Mouse (Mus musculus) MEL (cell line): ENCODE measurements around the gene Gm10073. TPM values are rescaled to one million over a fixed set of nuclear protein-coding genes. Genes with fewer than 3 reads are reported as not detected.

ENCODE experiments used
- DNase-seq: peaks from one replicate; pipeline ENCODE4 v3.0.0; 2011; ENCODE audit warnings: low read depth, low spot score
- H3K27ac ChIP-seq: 2 replicates; pipeline ENCODE4 v1.5.1; 2012; ENCODE audit warnings: low read depth, mild to moderate bottlenecking, control low read depth, low read length, moderate library complexity; ENCODE audit not compliant: control insufficient read depth
- H3K27me3 ChIP-seq, 2 experiments: fragments of 150-350 bp in 1 of 2; sonication (generic) in 1 of 2; 2 replicates each; pipeline ENCODE4 v1.6.1; 2012; ENCODE audit warnings: low read length in 2 of 2, mild to moderate bottlenecking in 2 of 2, improper control_type of control experiment in 1 of 2, moderate library complexity in 1 of 2; ENCODE audit not compliant: insufficient read depth in 2 of 2, control insufficient read depth in 1 of 2
- H3K36me3 ChIP-seq, 2 experiments: 2 replicates each; pipeline ENCODE4 v1.6.1; 2012 to 2014; ENCODE audit warnings: low read length in 2 of 2, improper control_type of control experiment in 1 of 2, inconsistent platforms in 1 of 2, mild to moderate bottlenecking in 1 of 2; ENCODE audit not compliant: insufficient read depth in 2 of 2, control insufficient read depth in 1 of 2
- H3K4me1 ChIP-seq, 2 experiments: fragments of 150-350 bp in 1 of 2; sonication (generic) in 1 of 2; 2 replicates each; pipeline ENCODE4 v1.6.1; 2012; ENCODE audit warnings: low read length in 2 of 2, improper control_type of control experiment in 1 of 2, mild to moderate bottlenecking in 1 of 2; ENCODE audit not compliant: insufficient read depth in 2 of 2, control insufficient read depth in 1 of 2
- H3K4me3 ChIP-seq, 2 experiments: fragments of 150-350 bp in 1 of 2; sonication (generic) in 1 of 2; 2 replicates each; pipeline ENCODE4 v1.5.1; 2012; ENCODE audit warnings: low read depth in 2 of 2, low read length in 2 of 2, mild to moderate bottlenecking in 2 of 2, moderate library complexity in 2 of 2, control low read depth in 1 of 2, improper control_type of control experiment in 1 of 2; ENCODE audit not compliant: control insufficient read depth in 1 of 2, insufficient read depth in 1 of 2
- H3K79me2 ChIP-seq: 2 replicates; pipeline ENCODE4 v1.6.1; 2012; ENCODE audit warnings: mild to moderate bottlenecking, low read length, moderate library complexity; ENCODE audit not compliant: control insufficient read depth, poor library complexity, insufficient read depth
- H3K9ac ChIP-seq: 2 replicates; pipeline ENCODE4 v1.6.1; 2012; ENCODE audit warnings: low read depth, mild to moderate bottlenecking, control low read depth, low read length, moderate library complexity; ENCODE audit not compliant: control insufficient read depth, poor library complexity, severe bottlenecking
- H3K9me3 ChIP-seq: fragments of 150-350 bp; sonication (generic); replicated peaks from 2 replicates; pipeline ENCODE4 v1.6.1; 2012; ENCODE audit warnings: mild to moderate bottlenecking, low read length, improper control_type of control experiment, moderate library complexity; ENCODE audit not compliant: insufficient read depth
- CHD1 ChIP-seq: IDR thresholded peaks from 2 replicates; pipeline ENCODE4 v1.6.1; 2012; ENCODE audit warnings: low read depth, mild to moderate bottlenecking, inconsistent platforms, low read length, improper control_type of control experiment
- CHD2 ChIP-seq: IDR thresholded peaks from 2 replicates; pipeline ENCODE4 v1.6.1; 2011; ENCODE audit warnings: low read length, improper control_type of control experiment
- CTCF ChIP-seq, 3 experiments: IDR thresholded peaks in 2 of 3; conservative IDR thresholded peaks in 1 of 3; 2 replicates each; pipeline ENCODE4 v1.5.1; 2011 to 2012; ENCODE audit warnings: low read length in 3 of 3, low read depth in 2 of 3, mild to moderate bottlenecking in 2 of 3, improper control_type of control experiment in 1 of 3, inconsistent platforms in 1 of 3, mixed read lengths in 1 of 3, moderate library complexity in 1 of 3; ENCODE audit not compliant: control insufficient read depth in 1 of 3, insufficient read depth in 1 of 3, poor library complexity in 1 of 3, severe bottlenecking in 1 of 3
- E2F4 ChIP-seq: IDR thresholded peaks from 2 replicates; pipeline ENCODE4 v1.6.1; 2011; ENCODE audit warnings: low read depth, low read length, improper control_type of control experiment, borderline replicate concordance
- ELF1 ChIP-seq: IDR thresholded peaks from 2 replicates; pipeline ENCODE4 v1.6.1; 2014; ENCODE audit warnings: low read depth, mild to moderate bottlenecking, inconsistent platforms, low read length, improper control_type of control experiment, moderate library complexity
- EP300 ChIP-seq, 2 experiments: IDR thresholded peaks; 2 replicates each; pipeline ENCODE4 v1.6.1; 2011; ENCODE audit warnings: improper control_type of control experiment in 2 of 2, low read length in 2 of 2, low read depth in 1 of 2, mild to moderate bottlenecking in 1 of 2
- ETS1 ChIP-seq: IDR thresholded peaks from 2 replicates; pipeline ENCODE4 v1.6.1; 2012; ENCODE audit warnings: low read depth, mild to moderate bottlenecking, inconsistent platforms, low read length, improper control_type of control experiment, moderate library complexity
- GABPA ChIP-seq: IDR thresholded peaks from 2 replicates; pipeline ENCODE4 v1.6.1; 2012; ENCODE audit warnings: low read depth, mild to moderate bottlenecking, inconsistent platforms, low read length, improper control_type of control experiment, moderate library complexity
- GATA1 ChIP-seq: IDR thresholded peaks from 2 replicates; pipeline ENCODE4 v1.6.1; 2011; ENCODE audit warnings: low read depth, low read length, improper control_type of control experiment
- HCFC1 ChIP-seq: IDR thresholded peaks from 2 replicates; pipeline ENCODE4 v1.6.1; 2012; ENCODE audit warnings: low read depth, mild to moderate bottlenecking, inconsistent platforms, low read length, improper control_type of control experiment, moderate library complexity
- KAT2A ChIP-seq: conservative IDR thresholded peaks from 2 replicates; pipeline ENCODE4 v1.6.1; 2012; ENCODE audit warnings: low read depth, low read length, improper control_type of control experiment, inconsistent platforms
- MAFK ChIP-seq: IDR thresholded peaks from 2 replicates; pipeline ENCODE4 v1.6.1; 2011; ENCODE audit warnings: low read depth, mild to moderate bottlenecking, low read length, improper control_type of control experiment, borderline replicate concordance
- MAX ChIP-seq: IDR thresholded peaks from 2 replicates; pipeline ENCODE4 v1.6.1; 2011; ENCODE audit warnings: low read length, improper control_type of control experiment
- MEF2A ChIP-seq: IDR thresholded peaks from 2 replicates; pipeline ENCODE4 v1.6.1; 2014; ENCODE audit warnings: low read depth, mild to moderate bottlenecking, inconsistent platforms, low read length, improper control_type of control experiment; ENCODE audit not compliant: poor library complexity, insufficient replicate concordance, severe bottlenecking; ENCODE audit errors: extremely low read depth
- MXI1 ChIP-seq: IDR thresholded peaks from 2 replicates; pipeline ENCODE4 v1.6.1; 2011; ENCODE audit warnings: mild to moderate bottlenecking, low read depth, low read length, improper control_type of control experiment
- MYB ChIP-seq: IDR thresholded peaks from 2 replicates; pipeline ENCODE4 v1.6.1; 2011; ENCODE audit warnings: mild to moderate bottlenecking, low read depth, low read length, improper control_type of control experiment
- MYC ChIP-seq: IDR thresholded peaks from 2 replicates; pipeline ENCODE4 v1.6.1; 2011; ENCODE audit warnings: low read depth, mild to moderate bottlenecking, low read length, improper control_type of control experiment, moderate library complexity
- POLR2A ChIP-seq, 2 experiments: IDR thresholded peaks; 2 replicates each; pipeline ENCODE4 v1.6.1; 2011 to 2012; ENCODE audit warnings: low read length in 2 of 2, mild to moderate bottlenecking in 2 of 2, control low read depth in 1 of 2, improper control_type of control experiment in 1 of 2, low read depth in 1 of 2, moderate library complexity in 1 of 2; ENCODE audit not compliant: control insufficient read depth in 1 of 2, insufficient read depth in 1 of 2, poor library complexity in 1 of 2
- POLR2AphosphoS2 ChIP-seq: IDR thresholded peaks from 2 replicates; pipeline ENCODE4 v1.6.1; 2011; ENCODE audit warnings: low read length, improper control_type of control experiment
- POLR2AphosphoS5 ChIP-seq: IDR thresholded peaks from 2 replicates; pipeline ENCODE4 v1.6.1; 2012; ENCODE audit warnings: low read depth, borderline replicate concordance, mild to moderate bottlenecking, inconsistent platforms, low read length, moderate library complexity, mixed read lengths
- RAD21 ChIP-seq: IDR thresholded peaks from 2 replicates; pipeline ENCODE4 v1.6.1; 2011; ENCODE audit warnings: mild to moderate bottlenecking, low read depth, low read length, improper control_type of control experiment
- SMC3 ChIP-seq: IDR thresholded peaks from 2 replicates; pipeline ENCODE4 v1.6.1; 2011; ENCODE audit warnings: low read depth, low read length, improper control_type of control experiment
- TAL1 ChIP-seq: IDR thresholded peaks from 2 replicates; pipeline ENCODE4 v1.6.1; 2012; ENCODE audit warnings: mild to moderate bottlenecking, inconsistent platforms, low read length, moderate library complexity, mixed read lengths
- TBP ChIP-seq: IDR thresholded peaks from 2 replicates; pipeline ENCODE4 v1.8.0; 2011; ENCODE audit warnings: low read depth, low read length, improper control_type of control experiment
- USF1 ChIP-seq: IDR thresholded peaks from 2 replicates; pipeline ENCODE4 v1.6.1; 2014; ENCODE audit warnings: low read depth, mild to moderate bottlenecking, inconsistent platforms, low read length, improper control_type of control experiment, moderate library complexity
- ZC3H11A ChIP-seq: IDR thresholded peaks from 2 replicates; pipeline ENCODE4 v1.6.1; 2012; ENCODE audit warnings: low read depth, mild to moderate bottlenecking, inconsistent platforms, low read length, improper control_type of control experiment
- ZMIZ1 ChIP-seq: IDR thresholded peaks from 2 replicates; pipeline ENCODE4 v1.6.1; 2012; ENCODE audit warnings: low read depth, mild to moderate bottlenecking, inconsistent platforms, low read length, improper control_type of control experiment, moderate library complexity
- polyA plus RNA-seq, 2 experiments: library from polyadenylated mRNA; stranded (reverse) in 1 of 2; unstranded in 1 of 2; fragments of >175 nt in 1 of 2; fragments of >200 nt in 1 of 2; gene quantifications; 2 replicates each; pipeline versions ENCODE4 v1.2.1 to v1.2.4; 2012; ENCODE audit warnings: low replicate concordance in 2 of 2, low read depth in 1 of 2; ENCODE audit not compliant: insufficient read length in 2 of 2, insufficient read depth in 1 of 2, missing spikeins in 1 of 2
- total RNA-seq: library from RNA; depleted of rRNA; stranded (reverse); fragments of 300-350 nt; gene quantifications from 2 replicates; pipeline ENCODE4 v1.2.3, GENCODE M21; 2012

Gene Gm10073
- total and polyA plus RNA-seq, 3 experiments, result 71.2 to 188 TPM; not detected in 1

- Histone ChIP-seq H3K9ac (no peak overlapping the region), H3K36me3 (no peaks in the 10 kb centered on the region)
Observed at GRCm38 (mm10) chr8:106545149-106545548, 28.1 kb downstream of the Gm10073 start.

GRCm38 (mm10) chr8:106543043-106543442, 30.2 kb downstream of the Gm10073 start:
- Histone ChIP-seq H3K9ac (no peak overlapping the region), H3K27ac (no peak overlapping the region), H3K4me1 (no peaks in the 10 kb centered on the region), H3K36me3 (no peaks in the 10 kb centered on the region), H3K27me3 (no peaks in the 10 kb centered on the region), H3K4me3 (no peak overlapping the region), H3K79me2 (no peaks in the 10 kb centered on the region), H3K9me3 (no peaks in the 10 kb centered on the region)
- no peak for DNase-seq
- TF ChIP-seq TAL1 (no peak), MAX (no peak), GABPA (no peak), ZC3H11A (no peak), ETS1 (no peak), MEF2A (no peak), ELF1 (no peak), CHD1 (no peak), POLR2AphosphoS2 (no peak), E2F4 (no peak)

More at GRCm38 (mm10) chr8:106545149-106545548, 28.1 kb downstream of the Gm10073 start:
- Histone ChIP-seq H3K27me3 (no peaks in the 10 kb centered on the region), H3K27ac (no peak overlapping the region), H3K4me3 (no peak overlapping the region), H3K79me2 (no peaks in the 10 kb centered on the region)
- TF ChIP-seq SMC3 (peak; percentile 66), CTCF (IDR thresholded peaks at IDR 0.05 in 2 of 3, conservative IDR thresholded peaks at IDR 0.05 in 1 of 3; ENCODE audit: control insufficient read depth in 1 of 3, insufficient read depth in 1 of 3, low read depth in 2 of 3, low read length in 3 of 3, poor library complexity in 1 of 3, severe bottlenecking in 1 of 3) (peak; percentile 27 to 63 (median 46); a peak in 5 of 6 replicates), ZC3H11A (peak; percentile 31; the same call in 1 of the 2 replicates), HCFC1 (no peak), USF1 (no peak), ELF1 (no peak), RAD21 (peak; percentile 44), CHD1 (no peak)
- TF ChIP-seq, all 39 proteins: peak for 4
- DNase-seq, result peak; percentile 22
- Histone ChIP-seq H3K4me1 (no peaks in the 10 kb centered on the region), H3K9me3 (no peaks in the 10 kb centered on the region)

- no peak for DNase-seq
- H3K9ac ChIP-seq, result no peak overlapping the region
- TF ChIP-seq CTCF (IDR thresholded peaks at IDR 0.05 in 2 of 3, conservative IDR thresholded peaks at IDR 0.05 in 1 of 3; ENCODE audit: control insufficient read depth in 1 of 3, insufficient read depth in 1 of 3, low read depth in 2 of 3, low read length in 3 of 3, poor library complexity in 1 of 3, severe bottlenecking in 1 of 3), result no peak
- no peak for TF ChIP-seq MAFK
- no peak for TF ChIP-seq ZC3H11A
- TF ChIP-seq KAT2A, result no peak
- no peak for TF ChIP-seq POLR2AphosphoS5
- no peak for TF ChIP-seq MYB
- no peak for TF ChIP-seq MYC
- no peak for TF ChIP-seq ELF1
- TF ChIP-seq POLR2A (IDR thresholded peaks at IDR 0.05; ENCODE audit: control insufficient read depth in 1 of 2, insufficient read depth in 1 of 2, low read depth in 1 of 2, low read length in 2 of 2, poor library complexity in 1 of 2), result no peak
- TF ChIP-seq MXI1, result no peak
- TF ChIP-seq SMC3, result no peak
- TF ChIP-seq USF1, result no peak
- TF ChIP-seq TBP, result no peak
- TF ChIP-seq CHD2, result no peak
- TF ChIP-seq ZMIZ1, result no peak
- no peak for TF ChIP-seq GATA1
- TF ChIP-seq EP300 (IDR thresholded peaks at IDR 0.05; ENCODE audit: low read depth in 1 of 2, low read length in 2 of 2), result no peak
- TF ChIP-seq, all 39 proteins: peak for 0
Observed at GRCm38 (mm10) chr8:106541002-106541401, 32.3 kb downstream of the Gm10073 start.

More at GRCm38 (mm10) chr8:106541002-106541401, 32.3 kb downstream of the Gm10073 start:
- no peaks in the 10 kb centered on the region for H3K9me3 ChIP-seq
- no peak overlapping the region for H3K4me3 ChIP-seq
- H3K79me2 ChIP-seq, result no peaks in the 10 kb centered on the region
- no peak overlapping the region for H3K27ac ChIP-seq
- H3K27me3 ChIP-seq, result no peaks in the 10 kb centered on the region
- no peaks in the 10 kb centered on the region for H3K4me1 ChIP-seq
- H3K36me3 ChIP-seq, result no peaks in the 10 kb centered on the region
